Mouse (Mus musculus) stomach, postnatal 0 days (tissue): Measurements from ENCODE around the gene Fut7.

Experiments
- CTCF ChIP-seq: IDR thresholded peaks from 2 replicates; pipeline ENCODE4 v1.5.1; 2016; ENCODE audit warnings: antibody characterized with exemption, low read depth, mild to moderate bottlenecking, moderate library complexity
- EP300 ChIP-seq: optimal IDR thresholded peaks from 2 replicates; pipeline ENCODE3; 2016; ENCODE audit warnings: antibody characterized with exemption

DNA sequence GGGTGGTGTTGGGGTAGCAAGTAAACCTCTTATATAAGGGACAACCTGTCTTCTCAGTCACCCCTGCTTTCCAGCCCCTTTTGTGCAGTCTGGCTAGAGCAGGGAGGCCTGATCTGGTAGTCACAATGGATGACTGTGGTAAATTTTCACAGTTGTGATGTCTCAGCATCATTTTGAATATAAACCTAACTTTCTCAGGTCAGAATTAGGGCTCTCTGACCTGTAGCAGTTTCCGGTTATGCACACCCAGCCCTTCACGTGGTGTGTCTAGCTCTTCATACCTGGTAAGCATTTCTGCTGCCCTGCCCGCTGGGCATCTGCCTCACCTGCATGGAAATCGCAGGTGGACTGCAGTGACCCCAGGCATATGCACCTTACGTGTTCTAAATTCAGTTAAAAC, 4.2 kb downstream of the Fut7 start:
- TF ChIP-seq CTCF (no peak), EP300 (no peak)
